Mouse (Mus musculus) heart, embryonic 12.5 days (tissue): ENCODE results near the gene Aass. TPM values are rescaled to one million over a fixed set of nuclear protein-coding genes. Genes with fewer than 3 reads are reported as not detected.
"Not testable (repeated sequence)": the region's sequence is repeated elsewhere in the genome, so short reads cannot be mapped to it uniquely, and the experiment has no call there.

ENCODE experiments used
- ATAC-seq: fragments of 200-750 bp; cut with Nextera tagmentation; 2 replicates; pipeline ENCODE4 v1.8.0; 2017; ENCODE audit warnings: moderate TSS enrichment, moderate library complexity; ENCODE audit not compliant: insufficient number of reproducible peaks, low FRiP score
- H3K27ac ChIP-seq: fragments of 300-500 bp; sonication (generic); 2 replicates; pipeline ENCODE4 v1.5.1; 2016; ENCODE audit warnings: mild to moderate bottlenecking, moderate library complexity; ENCODE audit not compliant: poor library complexity, severe bottlenecking
- H3K27me3 ChIP-seq: fragments of 300-500 bp; sonication (generic); replicated peaks from 2 replicates; pipeline ENCODE4 v1.6.1; 2016; ENCODE audit warnings: mild to moderate bottlenecking, moderate library complexity
- H3K36me3 ChIP-seq: fragments of 300-500 bp; sonication (generic); 2 replicates; pipeline ENCODE4 v1.6.1; 2016; ENCODE audit warnings: mild to moderate bottlenecking, moderate library complexity
- H3K4me1 ChIP-seq: fragments of 300-500 bp; sonication (generic); replicated peaks from 2 replicates; pipeline ENCODE4 v1.6.1; 2016; ENCODE audit warnings: mild to moderate bottlenecking
- H3K4me2 ChIP-seq: fragments of 300-500 bp; sonication (generic); 2 replicates; pipeline ENCODE4 v1.6.1; 2016; ENCODE audit warnings: mild to moderate bottlenecking, moderate library complexity
- H3K4me3 ChIP-seq: fragments of 300-500 bp; sonication (generic); 2 replicates; pipeline ENCODE4 v1.5.1; 2016; ENCODE audit warnings: mild to moderate bottlenecking
- H3K9ac ChIP-seq: fragments of 300-500 bp; sonication (generic); 2 replicates; pipeline ENCODE4 v1.6.1; 2016; ENCODE audit warnings: mild to moderate bottlenecking, moderate library complexity
- H3K9me3 ChIP-seq: fragments of 300-500 bp; sonication (generic); replicated peaks from 2 replicates; pipeline ENCODE4 v1.6.1; 2016; ENCODE audit warnings: mild to moderate bottlenecking, moderate library complexity
- WGBS: fragments of 180-500 bp; shearing (Covaris S2); methylation state at CpG from one replicate; pipeline ENCODE4 v1.1.7; 2016; 5-methylcytosine and 5-hydroxymethylcytosine counted together
- polyA plus RNA-seq: library from polyadenylated mRNA; unstranded; fragments of >200 nt; fragmentation: Nextera tagmentation; extraction: Ambion mirVana; gene quantifications from 2 replicates; pipeline ENCODE4 v1.2.1, GENCODE M21; 2016

Gene Aass
- polyA plus RNA-seq, result 0.72 and 0.82 TPM in 2 replicates

DNA sequence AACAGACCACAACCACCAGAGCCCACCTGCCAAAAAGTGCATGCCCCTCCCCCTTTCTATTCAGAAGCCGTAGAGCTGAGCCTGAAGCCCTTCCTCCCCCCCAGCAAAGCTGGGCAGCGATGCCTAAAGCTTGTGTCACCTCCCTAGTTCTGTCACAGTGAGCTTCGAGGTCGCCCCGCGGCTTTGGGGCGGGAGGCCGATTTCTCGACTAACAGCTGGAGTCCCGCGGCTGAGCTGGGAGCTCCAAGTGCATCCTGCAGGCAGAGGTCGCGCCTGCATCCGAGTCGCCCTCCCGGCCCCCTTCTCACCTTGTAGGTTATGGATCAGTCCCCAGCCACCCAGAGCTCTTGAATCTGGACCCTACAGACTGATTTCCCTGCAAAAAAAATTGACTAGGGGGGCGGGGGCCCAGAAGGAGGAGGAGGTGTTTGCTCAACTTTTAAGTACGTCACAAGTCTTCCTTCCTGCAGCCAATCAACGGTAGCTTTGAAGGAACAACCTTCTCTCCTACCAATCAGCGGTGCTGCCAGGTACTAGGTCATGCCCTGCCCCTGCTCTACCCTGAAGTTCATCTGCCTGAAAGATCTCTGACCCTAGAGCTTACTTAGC, at the start of gene Aass:
Gene Aass, minus strand, starts transcription at position 414 of the 609 bp plus-strand sequence.
- no peak within 1 kb of the TSS for H3K27ac ChIP-seq
- peak within 1 kb of the TSS; percentile 51 for H3K4me3 ChIP-seq
- no peaks in the 10 kb centered on the region for H3K27me3 ChIP-seq
- H3K9me3 ChIP-seq, result no peaks in the 10 kb centered on the region
- H3K4me1 ChIP-seq, result peaks cover 3% of the 10 kb centered on the region; the same call in 1 of the 2 replicates
- H3K4me2 ChIP-seq, result peak within 1 kb of the TSS; percentile 82
- ATAC-seq, result peak; percentile 57; the same call in 1 of the 2 replicates
- 2% methylated on average over 20 of the region's 20 CpGs for WGBS
- peak within 1 kb of the TSS; percentile 40; the same call in 1 of the 2 replicates for H3K9ac ChIP-seq
- H3K36me3 ChIP-seq, result no peaks in the 10 kb centered on the region

DNA sequence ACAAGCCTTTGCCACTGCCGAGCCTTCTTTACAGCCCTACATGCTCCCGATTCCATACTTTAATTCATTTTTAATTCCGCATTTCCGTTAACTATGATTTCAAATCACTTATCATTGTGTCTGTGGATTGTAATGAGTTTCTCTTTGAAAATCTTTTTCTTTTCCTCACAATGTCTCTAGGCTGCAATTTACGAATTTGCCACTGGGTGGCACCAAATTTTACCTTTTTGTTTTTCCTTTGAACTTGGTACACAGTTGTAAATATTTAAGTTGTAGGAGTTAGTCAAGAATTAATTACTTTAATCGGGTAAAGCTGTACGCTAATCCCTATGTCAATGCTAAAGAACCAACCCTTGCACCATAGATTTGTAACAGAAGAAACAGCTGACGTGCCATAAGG, 47.3 kb upstream of the Aass start:
- no peaks in the 10 kb centered on the region for H3K36me3 ChIP-seq
- WGBS, result 19% methylated on average over 8 of the region's 8 CpGs
- no peak for ATAC-seq
- no peak overlapping the region for H3K9ac ChIP-seq
- H3K9me3 ChIP-seq, result no peaks in the 10 kb centered on the region
- 0 out of 2 replicates have a peak overlapping the region, but pooled peaks have one; percentile 17 for H3K4me3 ChIP-seq
- H3K27ac ChIP-seq, result no peak overlapping the region
- no peaks in the 10 kb centered on the region for H3K4me1 ChIP-seq
- 0 out of 2 replicates have a peak overlapping the region, but pooled peaks have one; percentile 21 for H3K4me2 ChIP-seq
- H3K27me3 ChIP-seq, result no peaks in the 10 kb centered on the region

- H3K4me2 ChIP-seq, H3K27ac ChIP-seq, H3K4me3 ChIP-seq, H3K36me3 ChIP-seq, H3K27me3 ChIP-seq, H3K4me1 ChIP-seq, H3K9me3 ChIP-seq, ATAC-seq, H3K9ac ChIP-seq: not testable (repeated sequence)
- WGBS, result 53% methylated on average over 2 of the region's 2 CpGs
Observed at GRCm38 (mm10) chr6:23163824-23164223, 31.0 kb upstream of the Aass start.

GRCm38 (mm10) chr6:23156357-23156756, 23.6 kb upstream of the Aass start:
- not testable (repeated sequence) for H3K4me2 ChIP-seq, H3K27me3 ChIP-seq, H3K9ac ChIP-seq, H3K4me3 ChIP-seq, H3K36me3 ChIP-seq, ATAC-seq, H3K9me3 ChIP-seq, H3K4me1 ChIP-seq, H3K27ac ChIP-seq
- WGBS, result 49% methylated on average over 3 of the region's 3 CpGs

DNA sequence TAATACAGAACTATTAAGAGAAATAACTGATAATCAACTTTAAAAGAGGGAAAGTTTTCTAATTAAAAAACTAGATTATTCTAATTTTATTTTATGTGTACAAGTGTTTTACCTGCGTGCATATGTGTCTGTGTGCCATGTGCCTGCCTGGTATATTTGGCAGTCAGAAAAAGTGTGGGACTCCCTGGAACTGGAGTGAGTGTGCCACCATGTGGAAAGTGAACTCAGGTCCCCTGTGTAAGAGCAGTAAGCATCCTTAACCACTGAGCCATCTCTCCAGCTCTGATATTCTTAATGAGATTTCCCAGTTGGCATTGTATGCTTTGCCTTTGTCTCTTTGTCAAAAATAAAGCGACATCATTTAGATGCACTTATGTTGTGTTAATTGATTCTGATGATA, 20.3 kb upstream of the Aass start:
- Histone ChIP-seq H3K9ac (no peak overlapping the region), H3K27ac (no peak overlapping the region), H3K4me2 (no peak overlapping the region), H3K36me3 (no peaks in the 10 kb centered on the region), H3K4me3 (no peak overlapping the region), H3K4me1 (no peaks in the 10 kb centered on the region), H3K27me3 (no peaks in the 10 kb centered on the region), H3K9me3 (no peaks in the 10 kb centered on the region)
- ATAC-seq, result no peak
- WGBS, result 80% methylated on average over 2 of the region's 2 CpGs

DNA sequence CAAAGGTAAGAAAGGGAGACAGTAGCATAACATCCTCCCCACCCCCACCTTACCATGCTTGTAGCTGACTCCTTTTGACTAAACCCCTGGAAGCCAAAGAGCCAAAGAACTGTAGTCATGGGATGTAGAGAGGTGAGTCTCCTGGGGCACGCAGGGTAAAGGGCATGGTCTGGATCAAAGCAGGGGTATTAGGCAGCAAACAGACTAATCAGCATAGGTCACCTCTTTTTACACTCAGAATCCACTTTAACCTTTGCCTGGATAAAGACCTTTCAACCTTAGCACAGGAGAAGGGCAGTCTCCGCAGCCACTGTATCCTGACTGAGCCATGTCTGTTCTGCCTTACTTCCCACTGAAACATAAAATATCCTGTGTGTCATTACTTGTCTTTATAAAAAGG, 14.4 kb upstream of the Aass start:
- no peaks in the 10 kb centered on the region for H3K27me3 ChIP-seq
- ATAC-seq, result no peak
- H3K4me1 ChIP-seq, result 0 out of 2 replicates have a peak, but pooled peaks cover 3% of the 10 kb centered on the region
- H3K9ac ChIP-seq, result no peak overlapping the region
- 71% methylated on average over 2 of the region's 2 CpGs for WGBS
- H3K27ac ChIP-seq, result no peak overlapping the region
- H3K9me3 ChIP-seq, result no peaks in the 10 kb centered on the region
- H3K4me2 ChIP-seq, result no peak overlapping the region
- no peak overlapping the region for H3K4me3 ChIP-seq
- H3K36me3 ChIP-seq, result no peaks in the 10 kb centered on the region

DNA sequence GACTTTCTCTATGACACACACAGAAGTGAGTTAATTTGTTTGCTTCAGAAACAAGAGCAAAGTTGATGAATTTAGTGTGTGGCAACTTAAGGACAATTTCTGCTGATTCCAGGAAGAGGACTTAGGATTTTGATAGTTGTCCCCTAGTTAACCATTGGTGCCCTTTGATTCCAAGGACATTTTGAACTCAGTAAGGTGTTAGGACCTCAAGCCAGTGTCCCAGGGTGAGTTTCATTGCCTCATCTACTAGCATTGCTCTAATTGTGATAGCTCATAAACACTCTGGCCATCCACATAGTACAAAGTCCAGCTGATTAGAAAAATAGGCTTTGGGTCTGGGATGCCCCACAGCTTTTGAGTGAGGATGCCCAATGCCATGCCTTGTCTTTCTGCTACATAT, 11.2 kb upstream of the Aass start:
- Histone ChIP-seq H3K4me2 (no peak overlapping the region), H3K4me1 (0 out of 2 replicates have a peak, but pooled peaks cover 3% of the 10 kb centered on the region), H3K27ac (no peak overlapping the region), H3K9me3 (no peaks in the 10 kb centered on the region), H3K36me3 (no peaks in the 10 kb centered on the region), H3K27me3 (no peaks in the 10 kb centered on the region), H3K4me3 (no peak overlapping the region), H3K9ac (no peak overlapping the region)
- ATAC-seq, result no peak

- WGBS, result 78% methylated on average over 4 of the region's 4 CpGs
- no peak overlapping the region for H3K4me2 ChIP-seq
- no peak overlapping the region for H3K4me3 ChIP-seq
- no peaks in the 10 kb centered on the region for H3K27me3 ChIP-seq
- H3K36me3 ChIP-seq, result no peaks in the 10 kb centered on the region
- ATAC-seq, result no peak
- no peak overlapping the region for H3K9ac ChIP-seq
- no peak overlapping the region for H3K27ac ChIP-seq
- H3K4me1 ChIP-seq, result peaks cover 3% of the 10 kb centered on the region; the same call in 1 of the 2 replicates
- H3K9me3 ChIP-seq, result no peaks in the 10 kb centered on the region
Observed at GRCm38 (mm10) chr6:23131015-23131414, 1.8 kb downstream of the Aass start.

GRCm38 (mm10) chr6:23129201-23129600, 3.6 kb downstream of the Aass start:
- Histone ChIP-seq H3K27me3 (no peaks in the 10 kb centered on the region), H3K27ac (no peak overlapping the region), H3K4me3 (no peak overlapping the region), H3K4me1 (peaks cover 3% of the 10 kb centered on the region; the same call in 1 of the 2 replicates), H3K4me2 (no peak overlapping the region), H3K9me3 (no peaks in the 10 kb centered on the region), H3K9ac (no peak overlapping the region), H3K36me3 (no peaks in the 10 kb centered on the region)
- 76% methylated on average over 4 of the region's 4 CpGs for WGBS
- no peak for ATAC-seq

DNA sequence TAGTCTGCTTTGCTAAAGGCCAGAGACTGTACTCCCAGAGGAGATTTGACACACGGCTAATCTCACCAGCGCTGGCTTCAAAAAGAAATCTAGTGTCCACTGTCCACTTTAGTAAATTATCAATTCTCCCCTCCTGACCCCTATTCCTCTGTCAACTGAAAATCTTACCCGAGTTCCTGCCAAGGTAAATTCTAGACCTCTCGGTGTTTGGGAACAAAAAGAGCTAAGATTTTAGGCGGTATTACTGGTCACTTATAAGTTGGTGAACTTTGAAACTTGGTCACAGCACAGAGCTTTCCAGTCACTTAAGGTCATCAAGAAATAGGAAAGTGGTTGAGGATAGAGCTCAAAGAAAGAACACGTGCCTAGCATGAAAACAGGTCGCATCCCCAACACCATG, 6.1 kb downstream of the Aass start:
- Histone ChIP-seq H3K27me3 (no peaks in the 10 kb centered on the region), H3K4me1 (no peaks in the 10 kb centered on the region), H3K27ac (no peak overlapping the region), H3K36me3 (no peaks in the 10 kb centered on the region), H3K9ac (no peak overlapping the region), H3K4me3 (no peak overlapping the region), H3K4me2 (no peak overlapping the region), H3K9me3 (no peaks in the 10 kb centered on the region)
- no peak for ATAC-seq
- 70% methylated on average over 7 of the region's 7 CpGs for WGBS

GRCm38 (mm10) chr6:23125831-23126230, 7.0 kb downstream of the Aass start:
- Histone ChIP-seq H3K27ac (no peak overlapping the region), H3K4me1 (no peaks in the 10 kb centered on the region), H3K4me2 (no peak overlapping the region), H3K9ac (no peak overlapping the region), H3K27me3 (no peaks in the 10 kb centered on the region), H3K9me3 (no peaks in the 10 kb centered on the region), H3K4me3 (no peak overlapping the region), H3K36me3 (no peaks in the 10 kb centered on the region)
- WGBS, result 76% methylated on average over 5 of the region's 5 CpGs
- no peak for ATAC-seq

- ATAC-seq, result no peak
- H3K4me1 ChIP-seq, result no peaks in the 10 kb centered on the region
- H3K4me3 ChIP-seq, result no peak overlapping the region
- no peak overlapping the region for H3K4me2 ChIP-seq
- H3K9ac ChIP-seq, result no peak overlapping the region
- H3K36me3 ChIP-seq, result no peaks in the 10 kb centered on the region
- 65% methylated on average over 2 of the region's 2 CpGs for WGBS
- H3K27me3 ChIP-seq, result no peaks in the 10 kb centered on the region
- H3K9me3 ChIP-seq, result no peaks in the 10 kb centered on the region
- H3K27ac ChIP-seq, result no peak overlapping the region
Observed at GRCm38 (mm10) chr6:23124823-23125222, 8.0 kb downstream of the Aass start.
